Mouse (Mus musculus) left cerebral cortex, adult 8-10 months (tissue): ENCODE measurements around the gene Tatdn2. TPM values are rescaled to one million over a fixed set of nuclear protein-coding genes. Genes with fewer than 3 reads are reported as not detected.
"Not testable (repeated sequence)": the region's sequence is repeated elsewhere in the genome, so short reads cannot be mapped to it uniquely, and the experiment has no call there.

ENCODE experiments used
- DNase-seq, 2 experiments: peaks; one replicate each; pipeline ENCODE4 v3.0.0; 2022; ENCODE audit warnings: low spot score in 2 of 2
- microRNA-seq, 2 experiments: library from miRNA; unstranded; fragments of <30 nt; microRNA quantifications; one replicate each; pipeline ENCODE4 v1.2.0; 2022
- total RNA-seq, 4 experiments: library from RNA; stranded (reverse); gene quantifications; 2 replicates each; pipeline ENCODE4 v1.2.4; 2022

Gene Tatdn2
- total RNA-seq, 4 experiments from 2014 or later: 70.4 to 85.5 (median 78.8) TPM

DNA sequence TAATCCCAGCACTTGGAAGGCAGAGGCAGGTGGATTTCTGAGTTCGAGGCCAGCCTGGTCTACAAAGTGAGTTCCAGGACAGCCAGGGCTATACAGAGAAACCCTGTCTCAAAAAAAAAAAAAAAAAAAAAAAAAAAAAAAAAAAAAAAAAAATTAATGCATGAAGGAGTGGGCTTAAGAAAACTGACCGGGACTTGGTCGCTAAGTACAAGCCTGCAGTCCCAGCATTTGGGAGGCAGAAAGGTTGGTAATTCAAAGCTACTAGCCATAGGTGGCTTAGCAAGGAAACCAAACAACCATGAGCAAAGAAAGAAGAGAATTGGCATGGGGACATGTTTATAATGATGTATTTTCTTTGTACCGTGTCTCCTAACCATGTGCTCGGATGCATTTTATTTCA, 16.5 kb downstream of the Tatdn2 start:
- not testable (repeated sequence) for DNase-seq

DNA sequence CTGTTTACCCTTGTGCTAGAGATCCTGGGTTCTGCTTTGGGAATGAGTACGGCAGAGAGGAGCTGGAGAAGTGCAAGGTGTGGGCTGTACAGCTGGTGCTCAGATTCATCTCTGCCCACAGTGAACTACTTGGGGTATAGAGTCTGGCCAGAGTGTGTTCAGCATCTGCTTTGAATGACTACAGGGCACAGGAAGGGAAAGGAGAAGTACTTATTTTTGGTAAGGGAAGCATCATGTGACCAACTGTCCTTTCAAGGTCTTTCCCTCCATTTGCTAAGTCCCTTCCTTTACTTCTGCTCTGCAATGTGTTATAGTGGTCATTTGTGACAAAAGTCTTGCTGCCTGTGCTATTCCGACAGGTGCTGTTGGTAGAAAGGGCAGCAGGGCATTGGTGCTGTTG, 17.4 kb downstream of the Tatdn2 start:
- no peak for DNase-seq

DNA sequence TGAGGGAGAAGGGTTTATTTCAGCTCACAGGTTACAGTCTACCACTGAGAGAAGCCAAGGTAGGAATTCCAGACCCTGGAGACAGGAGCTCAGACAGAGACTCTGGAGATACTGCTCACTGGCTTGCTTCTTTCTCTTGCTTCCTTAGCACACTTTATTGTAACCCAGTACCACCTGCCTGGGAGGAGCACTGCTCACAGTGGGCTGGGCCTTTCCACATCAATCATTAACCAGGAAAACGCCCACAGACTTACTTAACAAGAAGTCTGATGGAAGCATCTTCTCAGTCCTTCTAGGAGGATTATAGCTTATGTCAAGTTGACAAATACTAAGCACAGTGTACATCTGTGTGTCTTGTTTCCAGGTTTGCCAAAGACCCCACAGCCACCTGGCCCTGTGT, 17.9 kb downstream of the Tatdn2 start:
- DNase-seq: no peak

DNA sequence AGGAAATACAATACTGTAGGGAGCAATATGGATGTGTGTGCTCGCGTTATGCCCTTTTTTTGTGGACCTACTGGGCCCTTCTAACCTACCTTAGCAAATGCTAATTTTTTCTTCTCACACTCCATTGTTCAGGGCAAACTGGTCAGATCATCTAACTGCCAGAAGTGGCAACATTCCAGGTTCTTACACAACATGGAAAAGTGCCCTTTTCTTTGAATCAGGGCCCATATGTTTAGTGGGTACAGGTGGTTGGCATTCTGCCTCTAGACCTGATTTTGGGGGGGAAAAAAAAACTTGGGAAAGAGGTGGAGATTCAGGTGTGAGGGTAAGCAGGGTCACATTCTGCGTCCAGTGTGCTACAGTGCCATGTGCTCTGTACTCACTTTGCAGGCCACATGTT, 20.7 kb downstream of the Tatdn2 start:
- DNase-seq: no peak

DNA sequence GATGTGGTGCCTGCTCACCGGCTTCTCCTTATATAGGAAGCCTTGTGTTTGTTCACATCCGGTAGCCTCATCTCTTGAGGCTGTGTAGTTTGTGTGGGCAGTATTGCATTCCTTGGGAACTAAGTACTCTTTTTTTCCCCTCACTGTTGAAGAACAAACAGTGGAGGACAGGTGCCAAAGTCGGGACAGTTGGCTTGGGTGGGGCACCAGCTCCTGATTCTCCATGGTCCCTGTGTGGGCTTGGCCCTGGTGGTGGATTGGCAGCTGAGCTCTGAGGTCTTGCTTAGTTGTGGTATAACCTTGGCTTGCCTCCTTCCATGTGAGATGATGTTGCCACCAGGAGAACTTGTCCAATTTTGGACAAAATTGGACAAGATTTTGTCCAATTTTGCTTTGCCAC, 23.0 kb downstream of the Tatdn2 start, which contains the start of gene Ghrl:
Gene Ghrl (minus strand): TSS at position 3 of the 400 bp plus-strand sequence.
- no peak for DNase-seq

DNA sequence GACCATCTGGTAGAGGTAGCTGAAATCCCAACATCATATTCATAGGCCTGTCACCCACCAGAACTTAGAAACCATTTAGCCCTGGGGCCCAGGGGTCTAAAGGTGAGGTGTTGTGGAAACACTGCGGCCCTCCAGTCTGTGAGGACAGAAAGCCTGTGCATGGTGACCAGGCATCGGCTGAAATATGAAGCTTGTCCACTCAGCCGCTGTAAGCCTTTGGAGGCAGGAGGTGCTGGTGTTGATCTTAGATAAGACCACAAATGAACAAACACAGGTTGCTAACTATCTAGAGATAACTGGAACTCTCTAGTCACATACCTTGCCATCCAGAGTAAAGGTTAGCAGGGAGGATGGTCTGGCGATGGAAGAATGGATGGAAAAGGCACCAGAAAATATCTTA, 24.2 kb downstream of the Tatdn2 start:
- no peak for DNase-seq

DNA sequence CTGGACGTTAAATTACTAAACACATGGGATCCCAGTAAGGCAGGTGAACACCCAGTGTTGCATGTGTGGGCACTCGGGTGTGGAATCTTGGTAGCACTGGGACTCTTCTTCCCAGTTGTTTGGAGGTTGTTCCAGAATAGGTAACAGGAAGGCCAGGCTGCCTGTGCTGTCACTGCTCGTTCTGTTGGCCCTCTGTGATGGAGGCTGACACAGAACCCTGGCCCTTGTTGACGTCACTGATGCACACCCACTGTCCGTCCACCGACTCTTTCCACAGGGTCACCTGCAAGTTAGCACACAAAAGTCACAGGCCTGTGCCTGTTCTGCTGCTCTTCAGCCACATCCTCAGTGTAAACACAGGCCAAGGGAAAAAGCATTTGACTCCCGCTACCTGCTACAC, 31.3 kb downstream of the Tatdn2 start:
- no peak for DNase-seq

DNA sequence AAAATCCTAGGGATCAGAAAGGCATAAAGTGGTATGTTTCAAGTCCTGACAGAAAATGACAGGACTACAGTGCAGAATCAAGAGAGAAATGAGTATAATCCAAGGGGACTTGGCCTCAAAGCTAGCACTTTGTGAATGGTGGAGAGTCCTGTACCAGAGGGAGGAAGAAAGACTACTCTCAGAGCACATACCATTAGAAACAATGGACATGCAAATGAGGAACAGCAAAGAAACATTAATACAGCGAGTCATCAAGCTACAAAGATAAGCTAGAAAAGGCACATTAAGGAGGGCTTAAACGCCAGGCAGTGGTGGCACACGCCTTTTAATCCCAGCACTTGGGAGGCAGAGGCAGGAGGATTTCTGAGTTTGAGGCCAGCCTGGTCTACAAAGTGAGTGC, 34.4 kb downstream of the Tatdn2 start:
- no peak for DNase-seq

DNA sequence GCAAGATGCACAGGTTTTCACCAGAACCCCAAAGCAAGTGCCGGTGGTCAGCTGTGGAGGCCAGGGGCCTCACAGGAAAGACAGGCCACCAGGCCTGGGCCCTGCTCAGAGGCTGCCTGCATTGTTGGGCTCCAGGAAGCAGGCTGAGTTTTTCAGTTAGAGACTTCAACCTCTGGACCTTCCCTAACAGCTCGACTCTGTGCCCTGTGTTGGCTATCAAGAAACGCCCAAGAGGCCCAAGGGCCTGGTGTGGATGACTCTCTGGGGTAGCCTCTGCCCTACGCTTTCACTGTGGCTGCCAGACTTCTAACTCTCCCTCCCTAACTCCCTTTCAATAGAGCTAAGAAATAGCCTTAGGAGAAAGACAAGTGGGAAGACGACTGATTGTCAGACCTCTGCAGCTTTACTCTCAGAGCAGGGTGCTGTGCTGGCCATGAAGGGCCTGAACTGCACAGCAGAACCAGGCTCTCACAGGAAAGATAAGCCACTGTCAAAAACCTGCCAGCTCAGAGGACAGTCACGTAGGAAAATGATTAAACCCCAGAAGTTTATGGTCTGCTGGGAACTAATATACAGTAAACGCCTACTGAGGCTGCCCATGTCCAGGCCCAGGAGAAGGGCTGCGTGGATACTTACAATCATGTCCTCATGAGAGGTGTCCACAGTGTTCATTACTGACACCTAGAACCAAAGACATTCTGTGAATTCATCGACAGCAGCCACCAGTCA, 40.6 kb downstream of the Tatdn2 start:
- DNase-seq: no peak

DNA sequence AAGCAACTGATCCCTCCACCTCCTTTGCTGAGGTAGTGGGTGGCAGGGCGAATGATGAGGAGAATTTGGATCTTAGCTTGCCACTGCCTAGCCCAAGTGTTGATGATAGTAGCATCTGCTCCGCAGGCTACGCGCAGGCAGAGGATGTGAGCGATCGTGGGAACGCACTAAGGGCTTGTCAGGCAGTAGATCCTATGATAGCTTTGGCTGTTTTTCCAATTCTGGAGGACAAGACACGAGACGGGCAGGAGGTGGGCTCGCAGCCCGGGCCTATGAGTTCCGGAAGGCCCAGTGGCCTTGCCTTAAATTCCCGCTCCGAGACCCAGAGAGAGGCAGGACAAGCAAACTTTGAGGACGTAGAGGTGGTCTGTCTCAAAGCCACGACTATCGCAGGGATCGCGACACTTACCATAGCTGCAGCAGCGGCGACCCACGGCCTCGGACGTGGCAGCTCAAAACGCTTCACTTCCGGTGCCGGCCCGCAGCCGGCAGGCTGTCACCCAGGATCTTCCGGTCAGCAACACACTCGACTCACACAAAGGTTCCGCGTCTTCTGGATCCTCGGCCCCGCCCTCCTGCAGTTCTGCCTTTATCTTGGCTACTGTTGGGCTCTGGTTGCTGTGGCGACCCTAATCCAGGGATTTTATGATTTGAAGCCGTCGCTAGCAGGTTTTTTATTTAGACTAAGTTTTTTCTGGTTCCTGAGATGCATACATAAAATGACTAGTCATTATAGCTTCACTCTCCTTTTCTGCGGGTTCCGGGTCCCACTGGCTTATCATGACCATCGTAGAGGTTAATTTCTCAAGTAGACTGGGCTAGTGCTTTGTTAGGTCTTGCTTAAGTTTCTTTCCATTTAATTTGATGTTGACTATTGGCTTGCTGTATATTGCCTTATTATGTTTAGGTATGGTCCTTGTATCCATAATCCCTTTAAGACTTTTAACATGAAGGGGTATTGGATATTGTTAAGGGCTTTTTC, 43.7 kb downstream of the Tatdn2 start, which contains the start of gene Sec13:
Gene Sec13 (minus strand): TSS at position 508 of the 982 bp plus-strand sequence.
- peak; percentile 77 to 81 for DNase-seq

DNA sequence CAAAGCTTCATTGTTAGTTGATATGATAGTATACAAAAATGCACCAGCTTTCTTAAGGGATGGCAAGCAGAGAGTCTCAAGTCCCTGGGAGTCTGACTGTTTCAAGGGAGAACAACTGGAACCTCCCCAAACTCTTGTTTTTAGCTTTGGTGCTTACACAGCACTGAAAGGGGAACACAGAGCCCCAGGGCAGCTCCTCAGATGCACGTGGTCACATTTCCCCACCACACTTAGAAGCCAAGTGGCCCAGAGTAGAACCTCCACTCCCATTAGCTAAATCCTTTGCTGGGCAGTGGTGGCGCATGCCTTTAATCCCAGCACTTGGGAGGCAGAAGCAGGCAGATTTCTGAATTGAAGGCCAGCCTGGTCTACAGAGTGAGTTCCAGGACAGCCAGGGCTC, 44.6 kb downstream of the Tatdn2 start:
- no peak for DNase-seq

DNA sequence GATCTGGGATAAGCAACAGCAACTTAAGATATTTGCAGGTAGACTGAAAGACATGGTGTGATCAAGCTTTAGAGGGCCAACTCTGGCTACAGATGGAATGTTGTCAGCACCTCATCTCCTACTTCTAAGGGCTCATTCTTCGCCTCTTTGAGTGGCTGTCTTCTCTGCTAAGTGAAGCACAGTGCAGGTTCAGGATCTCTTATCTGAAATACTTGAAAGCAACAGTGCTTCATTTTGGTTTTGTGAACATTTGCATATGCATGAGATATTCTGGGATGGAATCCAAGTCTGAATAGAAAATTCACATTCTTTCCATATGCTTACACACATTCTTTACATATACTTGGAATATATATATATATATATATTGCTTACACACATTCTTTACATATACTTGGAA, 45.5 kb downstream of the Tatdn2 start:
- DNase-seq: no peak

DNA sequence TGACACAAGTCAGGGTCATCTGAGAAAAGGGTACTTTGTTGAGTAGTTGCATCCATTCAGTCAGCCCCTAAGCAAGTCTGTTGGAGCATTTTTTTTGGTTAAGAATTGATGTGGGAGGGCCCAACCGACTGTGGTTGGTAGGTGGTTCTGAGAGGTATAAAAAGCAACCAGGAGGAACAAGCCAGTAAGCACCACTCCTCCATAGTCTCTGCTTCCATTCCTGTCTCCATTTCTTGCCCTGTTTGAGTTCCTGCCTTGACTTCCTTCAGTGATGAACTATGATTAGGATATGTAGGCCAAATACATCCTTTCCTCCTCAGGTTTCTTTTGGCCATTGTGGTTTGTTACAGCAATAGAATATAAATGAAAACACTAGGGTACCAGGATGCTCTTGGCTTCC, 46.3 kb downstream of the Tatdn2 start:
- DNase-seq: no peak

DNA sequence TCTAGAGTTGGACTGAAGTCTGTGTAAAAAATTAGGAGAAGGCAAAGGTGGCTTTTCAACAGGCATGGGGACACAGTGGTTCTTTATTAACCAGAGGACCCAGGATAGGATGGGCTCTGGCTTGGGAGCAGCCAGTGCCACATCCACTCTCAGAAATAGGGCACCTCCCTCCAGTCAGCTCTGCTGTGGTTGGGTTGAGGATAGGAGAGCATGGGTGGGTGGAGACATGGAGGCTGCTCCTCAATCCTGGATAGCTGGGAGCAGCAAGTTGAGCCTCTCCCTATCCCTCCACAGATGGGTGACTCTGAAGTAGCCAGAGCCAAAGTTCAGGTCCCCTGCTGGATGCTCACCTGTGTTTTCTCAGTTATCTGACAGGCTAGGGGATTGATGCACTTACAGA, 48.3 kb downstream of the Tatdn2 start:
- no peak for DNase-seq

DNA sequence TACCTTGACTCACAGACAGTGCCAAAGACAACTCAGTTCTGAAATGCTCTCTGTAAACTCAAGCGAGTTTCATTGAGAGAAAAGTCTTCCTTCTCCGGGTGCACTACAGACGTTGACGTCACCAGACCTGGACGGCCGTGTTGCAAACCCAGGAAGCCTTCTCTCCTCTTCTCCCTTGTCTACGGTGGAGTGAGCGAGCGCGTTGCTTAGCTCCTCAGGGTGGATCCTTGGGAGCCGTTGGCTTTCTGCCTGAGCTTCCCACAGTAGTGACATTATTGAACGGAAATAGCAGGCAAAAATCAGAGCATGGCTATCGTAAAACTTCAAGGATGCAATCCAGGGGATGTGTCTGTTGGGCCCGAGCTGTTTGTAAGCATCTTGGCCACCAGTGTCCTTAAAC, 50.4 kb downstream of the Tatdn2 start:
- no peak for DNase-seq

DNA sequence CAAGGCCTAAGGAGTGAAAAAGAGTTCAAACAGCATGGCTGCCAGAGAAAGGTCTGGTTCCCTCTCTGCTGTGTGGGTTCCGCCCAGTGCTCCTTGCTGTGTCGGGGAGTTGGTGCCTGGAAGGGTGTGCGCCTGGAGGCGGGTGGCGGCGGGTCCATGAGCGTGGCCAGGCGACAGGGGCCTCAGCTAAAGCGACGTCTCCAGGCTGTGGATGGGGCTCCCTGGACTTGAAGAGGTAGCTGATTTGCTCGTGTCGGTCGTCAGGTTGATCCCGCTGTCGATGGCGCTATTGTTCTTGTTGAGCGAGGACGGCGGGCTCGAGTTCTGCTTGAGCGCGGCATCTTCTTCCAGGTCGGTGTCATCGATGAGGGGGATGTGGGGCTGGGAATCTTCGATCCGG, 51.5 kb downstream of the Tatdn2 start:
- DNase-seq: no peak

DNA sequence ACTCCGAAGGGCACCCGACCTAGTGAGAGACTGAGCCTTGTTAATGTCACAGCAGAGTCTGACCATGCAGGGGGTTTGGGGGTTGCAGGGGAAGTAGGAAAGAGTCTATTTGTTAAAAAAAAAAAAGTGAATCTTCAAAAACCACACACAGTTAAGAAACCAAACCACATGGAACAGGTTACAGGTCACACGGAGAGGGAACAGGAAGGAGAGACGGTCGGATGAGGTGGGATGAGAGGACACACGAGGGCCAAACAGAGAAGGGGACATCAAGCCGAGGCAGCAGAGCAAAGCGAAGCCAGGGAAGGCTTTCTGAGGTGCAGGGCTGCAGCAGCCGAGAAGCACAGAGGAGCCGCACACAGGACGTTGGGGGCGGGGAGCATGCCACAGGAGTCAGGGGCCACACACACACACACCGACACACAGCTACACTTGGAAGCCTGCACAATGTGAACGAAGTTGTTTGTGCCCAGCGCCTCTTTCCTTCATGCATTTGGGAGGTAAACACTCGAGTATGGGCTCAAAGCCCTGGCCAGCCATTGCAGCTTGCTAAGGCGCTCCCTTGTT, 52.4 kb downstream of the Tatdn2 start:
- no peak for DNase-seq

Small RNAs within 50 kb of the gene (microRNA-seq; reads per million reads assigned to microRNA genes)
- 0.66 to 1.7 reads per million in 2 experiments for gene Mir7042

Other genes starting within 250 kb of the Tatdn2 start
- under 1 TPM; 0.24 to 0.74 (median 0.58) TPM for gene Il17re, start 238.6 kb upstream of the Tatdn2 start, total RNA-seq
- gene Il17rc, start 225.6 kb upstream of the Tatdn2 start, total RNA-seq: 1 to 10 TPM; 5.2 to 8.3 (median 5.6) TPM
- 100 to 1,000 TPM in 3 of 4 experiments, 10 to 100 TPM in 1; 99.3 to 110 (median 105) TPM for gene Creld1, start 213.8 kb upstream of the Tatdn2 start, total RNA-seq
- 10 to 100 TPM; 49.5 to 55.2 (median 53.5) TPM for gene Prrt3, start 195.1 kb upstream of the Tatdn2 start, total RNA-seq
- 10 to 100 TPM; 67.2 to 73.2 (median 69.3) TPM for gene Emc3, start 165.4 kb upstream of the Tatdn2 start, total RNA-seq
- gene Fancd2, start 165.4 kb upstream of the Tatdn2 start, total RNA-seq: 1 to 10 TPM; 1.7 to 3.3 (median 2.5) TPM
- under 1 TPM in 1 of 4 experiments, not detected in 3; 0.36 TPM for gene Fancd2os, start 96.3 kb upstream of the Tatdn2 start, total RNA-seq
- 100 to 1,000 TPM; 217 to 234 (median 227) TPM for gene Brk1, start 92.3 kb upstream of the Tatdn2 start, total RNA-seq
- gene Vhl, start 73.1 kb upstream of the Tatdn2 start, total RNA-seq: 10 to 100 TPM; 38.6 to 49.8 (median 41.2) TPM
- gene Irak2, start 58.6 kb upstream of the Tatdn2 start, total RNA-seq: 10 to 100 TPM; 20.9 to 28.8 (median 24.0) TPM
- gene Ghrl, start 22.8 kb downstream of the Tatdn2 start, total RNA-seq: not detected
- gene Sec13, start 43.7 kb downstream of the Tatdn2 start, total RNA-seq: 10 to 100 TPM; 62.3 to 72.8 (median 68.6) TPM